Mouse (Mus musculus): ENCODE results near the gene Nsun4.

- TF ChIP-seq CTCF (IDR thresholded peaks at IDR 0.05; ENCODE audit: low read depth) (no peak), EP300 (IDR thresholded peaks at IDR 0.05; ENCODE audit: low read depth) (no peak)
Observed at GRCm38 (mm10) chr4:116048130-116048920, 5.4 kb downstream of the Nsun4 start.

Data from liver, embryonic 14.5 days (tissue).